Mouse (Mus musculus) lung, embryonic 14.5 days (tissue): ENCODE measurements at regions not wholly inside any gene's neighbourhood (a gene's known extent, or its start where the extent isn't known, plus 50 kb on each side); places are given as distances from the start of the nearest gene placed in this dataset.

Source experiments
- ATAC-seq: fragments of 200-750 bp; cut with Nextera tagmentation; 2 replicates; pipeline ENCODE4 v1.8.0; 2017; ENCODE audit warnings: mild to moderate bottlenecking, moderate TSS enrichment, moderate library complexity; ENCODE audit not compliant: insufficient read depth
- DNase-seq: peaks from one replicate; pipeline ENCODE4 v3.0.0-alpha.2; 2015
- H3K27ac ChIP-seq: fragments of 300-500 bp; sonication (generic); 2 replicates; pipeline ENCODE4 v1.5.1; 2014; ENCODE audit warnings: low read depth, mild to moderate bottlenecking, moderate library complexity
- H3K27me3 ChIP-seq: fragments of 300-500 bp; sonication (generic); 2 replicates; pipeline ENCODE4 v1.6.1; 2014; ENCODE audit warnings: low read length, control low read depth; ENCODE audit not compliant: insufficient read depth
- H3K36me3 ChIP-seq: fragments of 300-500 bp; sonication (generic); 2 replicates; pipeline ENCODE4 v1.6.1; 2014; ENCODE audit warnings: control low read depth; ENCODE audit not compliant: insufficient read depth
- H3K4me1 ChIP-seq: fragments of 300-500 bp; sonication (generic); 2 replicates; pipeline ENCODE4 v1.6.1; 2014; ENCODE audit warnings: antibody characterized with exemption, control low read depth; ENCODE audit not compliant: insufficient read depth
- H3K4me2 ChIP-seq: fragments of 300-500 bp; sonication (generic); 2 replicates; pipeline ENCODE4 v1.6.1; 2014; ENCODE audit warnings: mild to moderate bottlenecking
- H3K4me3 ChIP-seq: fragments of 300-500 bp; sonication (generic); 2 replicates; pipeline ENCODE4 v1.5.1; 2014; ENCODE audit warnings: low read depth, low read length
- H3K9ac ChIP-seq: fragments of 300-500 bp; sonication (generic); 2 replicates; pipeline ENCODE4 v1.6.1; 2014
- H3K9me3 ChIP-seq: fragments of 300-500 bp; sonication (generic); 2 replicates; pipeline ENCODE4 v1.6.1; 2016; ENCODE audit warnings: low read depth, low read length, control low read depth
- CTCF ChIP-seq: IDR thresholded peaks from 2 replicates; pipeline ENCODE4 v1.5.1; 2016; ENCODE audit warnings: antibody characterized with exemption, low read depth
- WGBS: fragments of 180-500 bp; shearing (Covaris S2); extraction: QIAGEN DNeasy Blood & Tissue Kit; methylation state at CpG from one replicate; pipeline ENCODE4 v1.1.7; 2014; 5-methylcytosine and 5-hydroxymethylcytosine counted together

GRCm38 (mm10) chr11:38060105-38060504 is 824.3 kb upstream of the Tenm2 start:
- Histone ChIP-seq H3K27ac (no peak overlapping the region), H3K9ac (no peak overlapping the region), H3K9me3 (no peaks in the 10 kb centered on the region), H3K4me3 (no peak overlapping the region), H3K4me2 (no peak overlapping the region), H3K36me3 (no peaks in the 10 kb centered on the region), H3K27me3 (no peaks in the 10 kb centered on the region), H3K4me1 (no peaks in the 10 kb centered on the region)
- DNase-seq (peak; percentile 14), ATAC-seq (no peak)
- 41% methylated on average over 2 of the region's 2 CpGs for WGBS
- TF ChIP-seq CTCF = no peak

GRCm38 (mm10) chr11:38058896-38059295 is 823.1 kb upstream of the Tenm2 start:
- no peak overlapping the region for H3K4me2 ChIP-seq
- no peaks in the 10 kb centered on the region for H3K27me3 ChIP-seq
- no peak overlapping the region for H3K27ac ChIP-seq
- WGBS = 45% methylated on average over 2 of the region's 2 CpGs
- TF ChIP-seq CTCF = no peak
- no peak for DNase-seq
- no peaks in the 10 kb centered on the region for H3K9me3 ChIP-seq
- no peak overlapping the region for H3K9ac ChIP-seq
- H3K4me1 ChIP-seq = no peaks in the 10 kb centered on the region
- no peak for ATAC-seq
- H3K36me3 ChIP-seq = no peaks in the 10 kb centered on the region
- no peak overlapping the region for H3K4me3 ChIP-seq

GRCm38 (mm10) chr11:38036582-38036981 is 800.8 kb upstream of the Tenm2 start:
- Histone ChIP-seq H3K9me3 (no peaks in the 10 kb centered on the region), H3K4me1 (no peaks in the 10 kb centered on the region), H3K27ac (no peak overlapping the region), H3K4me3 (no peak overlapping the region), H3K36me3 (no peaks in the 10 kb centered on the region), H3K9ac (no peak overlapping the region), H3K4me2 (no peak overlapping the region), H3K27me3 (no peaks in the 10 kb centered on the region)
- peak; percentile 98 for ATAC-seq
- peak; percentile 82 for DNase-seq
- no peak for TF ChIP-seq CTCF
- 33% methylated on average over 2 of the region's 2 CpGs for WGBS

- Histone ChIP-seq H3K36me3 (no peaks in the 10 kb centered on the region), H3K9ac (no peak overlapping the region), H3K27ac (no peak overlapping the region), H3K4me3 (no peak overlapping the region), H3K4me2 (no peak overlapping the region), H3K27me3 (no peaks in the 10 kb centered on the region), H3K9me3 (no peaks in the 10 kb centered on the region), H3K4me1 (no peaks in the 10 kb centered on the region)
- no peak for TF ChIP-seq CTCF
- ATAC-seq = no peak
- peak; percentile 21 for DNase-seq
- WGBS = 74% methylated on average over 2 of the region's 2 CpGs
Observed at GRCm38 (mm10) chr11:38034526-38035286, 798.9 kb upstream of the Tenm2 start.

GRCm38 (mm10) chr11:38021704-38022103 is 785.9 kb upstream of the Tenm2 start:
- no peak for DNase-seq
- Histone ChIP-seq H3K4me1 (no peaks in the 10 kb centered on the region), H3K9me3 (no peaks in the 10 kb centered on the region), H3K4me2 (no peak overlapping the region), H3K27me3 (no peaks in the 10 kb centered on the region), H3K9ac (no peak overlapping the region), H3K27ac (no peak overlapping the region), H3K36me3 (no peaks in the 10 kb centered on the region), H3K4me3 (no peak overlapping the region)
- no peak for TF ChIP-seq CTCF
- ATAC-seq = no peak

- WGBS = 80% methylated on average over 2 of the region's 2 CpGs
Observed at GRCm38 (mm10) chr11:37978131-37978530, 742.4 kb upstream of the Tenm2 start.

GRCm38 (mm10) chr11:37936439-37937134 is 700.8 kb upstream of the Tenm2 start:
- Histone ChIP-seq H3K36me3 (no peaks in the 10 kb centered on the region), H3K9ac (no peak overlapping the region), H3K4me3 (no peak overlapping the region), H3K9me3 (no peaks in the 10 kb centered on the region), H3K4me2 (no peak overlapping the region), H3K27ac (no peak overlapping the region), H3K4me1 (no peaks in the 10 kb centered on the region), H3K27me3 (no peaks in the 10 kb centered on the region)
- ATAC-seq (no peak), DNase-seq (no peak)
- WGBS = 78% methylated on average over 5 of the region's 5 CpGs
- no peak for TF ChIP-seq CTCF

More at GRCm38 (mm10) chr11:37978131-37978530, 742.4 kb upstream of the Tenm2 start:
- Histone ChIP-seq H3K4me3 (no peak overlapping the region), H3K4me1 (no peaks in the 10 kb centered on the region), H3K27me3 (no peaks in the 10 kb centered on the region), H3K4me2 (no peak overlapping the region), H3K9ac (no peak overlapping the region), H3K36me3 (no peaks in the 10 kb centered on the region), H3K9me3 (no peaks in the 10 kb centered on the region), H3K27ac (no peak overlapping the region)
- no peak for ATAC-seq
- no peak for TF ChIP-seq CTCF
- DNase-seq = no peak
